Mouse (Mus musculus) A20 (cell line): ENCODE measurements around the gene Exph5.

Experiments
- DNase-seq: peaks from one replicate; pipeline ENCODE4 v3.0.0-alpha.2; 2011; ENCODE audit warnings: low read depth, low spot score

The Exph5 gene

GRCm38 (mm10) chr9:53404753-53405722 is 103.6 kb downstream of the Exph5 start:
- no peak for DNase-seq

GRCm38 (mm10) chr9:53408548-53408947 is 107.1 kb downstream of the Exph5 start:
- no peak for DNase-seq

- no peak for DNase-seq
Measured at GRCm38 (mm10) chr9:53408953-53409361, 107.5 kb downstream of the Exph5 start.

- no peak for DNase-seq
Measured at GRCm38 (mm10) chr9:53409427-53409826, 108.0 kb downstream of the Exph5 start.

DNA sequence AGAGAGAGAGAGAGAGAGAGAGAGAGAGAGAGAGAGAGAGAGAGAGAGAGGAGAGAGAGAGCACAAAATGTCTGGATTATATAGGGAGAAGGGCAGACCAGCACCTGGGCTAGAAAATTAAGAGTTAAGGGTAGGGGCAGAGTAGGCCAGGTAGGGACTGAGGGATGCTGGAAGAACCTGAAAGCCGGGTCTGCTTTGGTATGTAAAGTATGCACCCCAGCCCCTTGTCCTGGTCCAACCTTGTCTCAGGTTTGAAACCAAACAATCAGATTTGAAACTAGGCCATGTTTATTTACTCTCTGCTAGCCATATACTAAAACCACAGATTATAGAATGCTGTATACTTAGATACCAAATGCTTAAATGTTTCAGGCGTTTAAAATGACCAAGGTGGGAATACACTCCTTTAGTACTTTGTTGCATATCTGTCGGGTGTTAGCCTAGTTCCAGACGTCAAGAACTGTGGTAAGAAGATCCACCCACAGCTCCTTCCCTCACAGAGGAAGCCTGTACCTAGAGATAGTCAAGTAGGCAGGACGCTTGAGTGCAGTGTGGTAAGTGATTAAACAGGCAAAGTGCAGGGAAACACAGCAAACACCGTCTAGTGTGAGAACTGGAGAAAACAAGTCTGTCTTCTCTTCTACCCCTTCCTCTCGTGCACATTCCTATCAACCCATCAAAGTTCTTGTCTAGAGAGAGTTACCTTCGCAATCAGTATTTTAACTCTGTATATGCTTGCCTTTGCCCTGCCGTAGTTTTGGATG is 120.8 kb downstream of the Exph5 start:
- DNase-seq = no peak

DNA sequence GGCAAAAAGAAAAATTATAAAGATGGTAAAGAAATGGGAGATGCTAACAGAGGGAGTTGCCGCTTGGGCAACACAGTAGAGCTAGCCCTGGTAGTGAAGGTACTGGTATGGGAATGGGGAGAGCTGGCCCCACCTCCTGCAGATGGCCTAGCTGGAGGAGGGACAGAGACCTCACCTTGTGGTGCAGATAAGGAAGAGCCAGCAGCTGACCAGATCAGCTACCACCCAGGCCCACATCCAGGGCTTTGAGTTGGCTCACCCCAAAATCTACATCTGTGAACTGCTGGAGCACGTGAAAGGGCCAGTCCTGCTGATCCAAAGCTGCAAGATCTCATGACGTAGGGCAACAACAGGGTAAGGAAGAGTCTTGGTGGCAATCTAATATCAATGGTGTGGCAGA is 125.3 kb downstream of the Exph5 start:
- DNase-seq = no peak
